Mouse (Mus musculus) retina, embryonic 14.5 days (tissue): ENCODE measurements around the gene Agpat3.

ENCODE experiments used
- DNase-seq: peaks from one replicate; pipeline ENCODE4 v3.0.0-alpha.2; 2015; ENCODE audit warnings: low spot score

Agpat3 gene

GRCm38 (mm10) chr10:78323214-78323880, 28.9 kb downstream of the Agpat3 start:
- DNase-seq: no peak

- no peak for DNase-seq
Measured at GRCm38 (mm10) chr10:78322806-78323205, 29.5 kb downstream of the Agpat3 start.

GRCm38 (mm10) chr10:78321133-78321757, 31.0 kb downstream of the Agpat3 start:
- no peak for DNase-seq

GRCm38 (mm10) chr10:78320526-78320925, 31.8 kb downstream of the Agpat3 start:
- no peak for DNase-seq

DNA sequence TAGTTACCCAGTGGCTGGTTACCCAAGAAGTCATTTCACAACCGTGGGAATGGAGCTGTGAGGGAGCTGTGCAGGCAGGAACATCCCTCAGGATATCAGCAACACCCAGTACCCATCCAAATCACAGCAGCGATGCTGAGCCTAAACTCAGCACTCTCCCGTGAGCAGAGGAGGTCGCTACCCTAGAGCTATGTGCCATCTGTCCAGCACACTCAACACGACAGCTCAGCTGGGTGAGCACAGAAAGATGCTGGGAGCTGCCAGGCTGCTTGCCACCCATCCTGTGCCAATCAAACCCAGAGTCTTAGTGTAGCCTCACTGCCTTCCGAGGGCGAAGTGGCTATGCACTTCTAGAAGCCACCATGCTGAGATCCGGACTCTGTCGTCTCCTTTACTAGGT, 32.3 kb downstream of the Agpat3 start:
- DNase-seq: no peak

DNA sequence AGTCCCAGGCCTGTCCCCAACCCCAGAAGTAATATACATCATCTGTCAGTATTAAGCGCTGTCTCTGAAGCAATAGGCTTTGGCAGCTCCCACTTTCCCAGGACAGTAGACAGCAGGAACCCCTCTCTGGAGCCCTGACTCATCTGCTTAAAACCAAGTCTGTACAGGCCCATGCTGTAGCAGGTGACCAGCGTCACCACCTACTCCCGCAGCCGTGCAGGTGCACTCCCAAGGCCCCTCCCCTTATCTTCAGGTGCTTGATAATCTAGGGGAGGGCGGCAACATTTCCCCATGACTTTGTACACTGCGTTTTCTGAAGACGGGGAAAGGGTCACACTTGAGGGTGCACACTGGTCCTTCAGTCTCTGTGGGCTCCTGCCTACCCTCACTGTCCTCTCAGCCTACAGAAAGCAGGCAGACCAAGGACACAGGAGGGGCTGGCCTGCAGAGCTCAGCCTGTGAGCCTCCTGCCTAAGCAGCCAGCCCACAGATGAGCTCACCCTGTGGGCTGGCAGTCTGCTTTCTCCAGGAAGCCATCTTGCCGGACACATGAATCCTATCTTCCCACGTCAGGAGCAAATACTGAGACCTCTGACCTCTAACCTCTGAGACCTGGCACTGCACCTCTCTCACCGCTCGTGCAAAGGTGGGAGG, 34.9 kb downstream of the Agpat3 start:
- no peak for DNase-seq

- DNase-seq: no peak
Measured at GRCm38 (mm10) chr10:78316228-78317087, 35.8 kb downstream of the Agpat3 start.

GRCm38 (mm10) chr10:78315145-78315544, 37.1 kb downstream of the Agpat3 start:
- DNase-seq: no peak

GRCm38 (mm10) chr10:78311886-78312635, 40.2 kb downstream of the Agpat3 start:
- DNase-seq: no peak

- DNase-seq: no peak
Measured at GRCm38 (mm10) chr10:78310747-78311267, 41.5 kb downstream of the Agpat3 start.

DNA sequence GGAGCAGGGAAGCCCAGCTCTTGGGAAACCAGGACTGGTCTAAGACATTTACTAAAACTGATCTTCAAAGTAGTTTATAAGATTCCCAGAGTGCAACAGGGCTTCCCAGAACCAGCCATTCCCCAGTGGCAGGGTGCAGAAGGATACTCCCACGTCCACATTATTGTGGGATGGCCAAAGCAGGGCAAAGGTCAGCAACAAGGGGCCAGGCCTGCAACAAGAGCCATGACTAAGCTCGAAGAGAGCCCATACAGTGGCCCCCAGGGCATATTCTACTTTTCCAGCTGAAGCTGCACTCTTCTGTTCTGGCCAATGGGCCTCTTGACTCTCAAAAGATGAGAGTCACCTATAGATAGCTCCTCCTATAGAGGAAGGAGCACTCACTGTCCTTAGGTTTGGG, 43.7 kb downstream of the Agpat3 start:
- DNase-seq: no peak

DNA sequence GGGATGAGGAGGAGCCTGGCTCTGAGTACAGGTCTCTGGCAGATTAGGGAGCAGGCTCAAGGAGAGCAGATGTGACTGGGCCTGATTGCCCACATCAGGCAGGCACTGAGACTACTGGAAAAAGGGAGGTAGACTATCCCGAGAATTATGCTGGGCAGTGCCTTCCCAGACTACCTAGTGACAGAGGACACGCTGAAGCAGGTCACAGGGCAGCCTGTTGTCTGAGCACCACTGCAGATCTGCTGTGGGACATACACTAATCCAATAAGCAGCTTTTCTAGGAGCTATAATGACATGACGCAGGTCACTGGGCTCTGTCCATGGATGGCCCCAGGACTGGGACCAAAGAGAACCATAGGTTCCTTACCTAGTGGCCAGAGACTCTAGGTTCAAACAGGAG, 44.9 kb downstream of the Agpat3 start:
- peak; percentile 12 for DNase-seq

- no peak for DNase-seq
Measured at GRCm38 (mm10) chr10:78306027-78306426, 46.3 kb downstream of the Agpat3 start.

GRCm38 (mm10) chr10:78304996-78305395, 47.3 kb downstream of the Agpat3 start:
- no peak for DNase-seq

GRCm38 (mm10) chr10:78303675-78304074, 48.6 kb downstream of the Agpat3 start:
- DNase-seq: no peak

- DNase-seq: no peak
Measured at GRCm38 (mm10) chr10:78300061-78300460, 52.2 kb downstream of the Agpat3 start.

DNA sequence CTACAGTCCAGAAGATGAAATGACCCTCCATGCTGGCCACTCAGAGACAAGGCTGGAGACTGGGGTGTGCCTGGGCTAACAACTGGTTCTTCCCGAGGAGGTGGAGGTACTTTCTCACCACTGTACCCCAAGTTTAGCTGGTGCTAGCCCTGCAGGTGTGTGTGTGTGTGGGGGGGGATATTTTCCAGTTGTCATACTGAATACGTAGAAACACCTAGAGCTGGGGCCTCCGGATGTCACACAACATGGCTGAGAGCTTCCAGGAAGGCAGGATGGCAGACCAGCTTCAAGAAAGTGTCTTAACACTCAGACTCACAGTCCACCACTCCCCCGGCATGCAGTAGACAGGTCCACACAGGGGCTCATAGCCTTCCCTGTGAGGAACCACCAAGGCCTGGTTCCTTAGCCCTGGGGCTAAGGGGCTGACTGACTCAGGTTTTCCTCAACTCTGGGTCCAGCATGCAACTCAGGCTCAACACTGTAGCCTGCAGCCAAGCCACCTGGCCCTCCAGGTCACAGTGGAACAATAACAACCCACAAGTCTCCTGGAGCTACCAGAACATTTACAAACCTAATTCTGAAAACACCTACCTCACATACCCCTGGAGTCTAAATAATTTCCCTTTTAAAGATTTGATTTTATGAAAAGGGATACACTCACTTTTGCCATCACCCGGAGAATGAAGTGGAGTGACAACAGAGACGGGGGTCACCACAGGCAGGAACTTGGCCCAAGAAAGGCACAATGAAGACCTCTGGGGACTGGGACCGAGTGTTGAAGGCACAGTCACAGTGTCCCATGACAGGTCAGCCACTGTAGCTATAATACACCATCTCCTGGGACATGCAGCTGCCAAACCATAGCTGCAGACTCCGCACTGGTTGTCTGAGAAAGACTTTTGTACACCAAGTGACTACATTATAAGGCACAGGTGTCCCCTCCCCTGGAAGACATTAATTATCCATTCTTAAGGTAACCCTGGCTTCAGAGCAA, 53.3 kb downstream of the Agpat3 start:
- DNase-seq: no peak

GRCm38 (mm10) chr10:78297576-78298484, 54.5 kb downstream of the Agpat3 start:
- DNase-seq: peak; percentile 15

- no peak for DNase-seq
Measured at GRCm38 (mm10) chr10:78296980-78297379, 55.3 kb downstream of the Agpat3 start.
